Mouse (Mus musculus) kidney, postnatal 0 days (tissue): ENCODE data around the gene Zbtb6. TPM values are rescaled to one million over a fixed set of nuclear protein-coding genes. Genes with fewer than 3 reads are reported as not detected.

Experiments used
- ATAC-seq: fragments of 200-750 bp; cut with Nextera tagmentation; replicated peaks from 2 replicates; pipeline ENCODE4 v1.8.0; 2017; ENCODE audit warnings: low read depth, moderate number of reproducible peaks, moderate TSS enrichment, moderate library complexity; ENCODE audit not compliant: low FRiP score
- DNase-seq: peaks from one replicate; pipeline ENCODE4 v3.0.0-alpha.2; 2016; ENCODE audit warnings: low spot score
- H3K27ac ChIP-seq: fragments of 300-500 bp; sonication (generic); 2 replicates; pipeline ENCODE4 v1.5.1; 2014; ENCODE audit warnings: mild to moderate bottlenecking
- H3K27me3 ChIP-seq: fragments of 300-500 bp; sonication (generic); 2 replicates; pipeline ENCODE4 v1.6.1; 2014; ENCODE audit warnings: low read length, mixed read lengths; ENCODE audit not compliant: insufficient read depth
- H3K36me3 ChIP-seq: fragments of 300-500 bp; sonication (generic); 2 replicates; pipeline ENCODE4 v1.6.1; 2014; ENCODE audit warnings: low read length, mixed read lengths; ENCODE audit not compliant: insufficient read depth
- H3K4me1 ChIP-seq: fragments of 300-500 bp; sonication (generic); replicated peaks from 2 replicates; pipeline ENCODE4 v1.6.1; 2014; ENCODE audit warnings: antibody characterized with exemption, low read length, mixed read lengths; ENCODE audit not compliant: insufficient read depth
- H3K4me2 ChIP-seq: fragments of 300-500 bp; sonication (generic); 2 replicates; pipeline ENCODE4 v1.6.1; 2014; ENCODE audit warnings: mild to moderate bottlenecking, low read length, moderate library complexity, mixed read lengths
- H3K4me3 ChIP-seq: fragments of 300-500 bp; sonication (generic); replicated peaks from 2 replicates; pipeline ENCODE4 v1.5.1; 2014; ENCODE audit warnings: low read depth, low read length
- H3K9ac ChIP-seq: fragments of 300-500 bp; sonication (generic); 2 replicates; pipeline ENCODE4 v1.6.1; 2014; ENCODE audit warnings: low read depth, low read length
- H3K9me3 ChIP-seq: fragments of 300-500 bp; sonication (generic); replicated peaks from 2 replicates; pipeline ENCODE4 v1.6.1; 2016; ENCODE audit warnings: low read length, inconsistent platforms, mixed read lengths
- CTCF ChIP-seq: IDR thresholded peaks from 2 replicates; pipeline ENCODE4 v1.5.1; 2016; ENCODE audit warnings: antibody characterized with exemption, low read depth, mild to moderate bottlenecking, moderate library complexity
- WGBS: fragments of 180-500 bp; shearing (Covaris S2); extraction: QIAGEN DNeasy Blood & Tissue Kit; methylation state at CpG from one replicate; pipeline ENCODE4 v1.1.7; 2014; 5-methylcytosine and 5-hydroxymethylcytosine counted together
- polyA plus RNA-seq: library from polyadenylated mRNA; unstranded; fragments of >200 nt; fragmentation: Nextera tagmentation; extraction: Ambion mirVana; gene quantifications from 2 replicates; pipeline ENCODE4 v1.2.1, GENCODE M21; 2015

Gene Zbtb6
- polyA plus RNA-seq, 1 experiment from 2014 or later, result 5.0 TPM

- no peak overlapping the region for H3K4me3 ChIP-seq
- TF ChIP-seq CTCF, result peak; percentile 80
- peaks cover 24% of the 10 kb centered on the region for H3K36me3 ChIP-seq
- H3K9ac ChIP-seq, result no peak overlapping the region
- ATAC-seq, result no peak
- H3K27me3 ChIP-seq, result no peaks in the 10 kb centered on the region
- no peak overlapping the region for H3K4me2 ChIP-seq
- 67% methylated on average over 2 of the region's 2 CpGs for WGBS
- no peak overlapping the region for H3K27ac ChIP-seq
- peak; percentile 68 for DNase-seq
- no peaks in the 10 kb centered on the region for H3K9me3 ChIP-seq
- no peaks in the 10 kb centered on the region for H3K4me1 ChIP-seq
Measured at GRCm38 (mm10) chr2:37380189-37380588, 62.8 kb downstream of the Zbtb6 start.

- no peak overlapping the region for H3K4me2 ChIP-seq
- H3K27me3 ChIP-seq, result no peaks in the 10 kb centered on the region
- H3K9ac ChIP-seq, result no peak overlapping the region
- no peaks in the 10 kb centered on the region for H3K9me3 ChIP-seq
- H3K4me1 ChIP-seq, result no peaks in the 10 kb centered on the region
- no peak overlapping the region for H3K27ac ChIP-seq
- DNase-seq (no peak), ATAC-seq (no peak)
- peaks cover 12% of the 10 kb centered on the region; the same call in 1 of the 2 replicates for H3K36me3 ChIP-seq
- TF ChIP-seq CTCF, result no peak
- no peak overlapping the region for H3K4me3 ChIP-seq
- 97% methylated on average over 1 of the region's 1 CpGs for WGBS
Measured at GRCm38 (mm10) chr2:37376018-37376417, 67.0 kb downstream of the Zbtb6 start.

Other genes with a start within 250 kb of the Zbtb6 start
- not detected in 2 replicates for gene Olfr366, start 231.6 kb downstream of the Zbtb6 start, polyA plus RNA-seq
- gene Olfr368, start 116.7 kb downstream of the Zbtb6 start, polyA plus RNA-seq, result not detected in 2 replicates
- gene Pdcl, start 83.8 kb downstream of the Zbtb6 start, polyA plus RNA-seq, result 50.1 and 51.0 TPM in 2 replicates
- 8.5 and 8.9 TPM in 2 replicates for gene Rc3h2, start 20.3 kb downstream of the Zbtb6 start, polyA plus RNA-seq
- 3.5 and 4.8 TPM in 2 replicates for gene Zbtb26, start within 50 bp of the Zbtb6 start, polyA plus RNA-seq
- gene Rabgap1, start 108 bp upstream of the Zbtb6 start, polyA plus RNA-seq, result 28.3 and 30.5 TPM in 2 replicates
- gene Gpr21, start 73.2 kb upstream of the Zbtb6 start, polyA plus RNA-seq, result 0.67 and 1.0 TPM in 2 replicates